Mouse (Mus musculus): ENCODE measurements at regions not wholly inside any gene's neighbourhood (a gene's known extent, or its start where the extent isn't known, plus 50 kb on each side); places are given as distances from the start of the nearest gene placed in this dataset.

- DNase-seq, result no peak
Observed at GRCm38 (mm10) chr12:26533641-26534151, 64.7 kb downstream of the Cmpk2 start.

DNA sequence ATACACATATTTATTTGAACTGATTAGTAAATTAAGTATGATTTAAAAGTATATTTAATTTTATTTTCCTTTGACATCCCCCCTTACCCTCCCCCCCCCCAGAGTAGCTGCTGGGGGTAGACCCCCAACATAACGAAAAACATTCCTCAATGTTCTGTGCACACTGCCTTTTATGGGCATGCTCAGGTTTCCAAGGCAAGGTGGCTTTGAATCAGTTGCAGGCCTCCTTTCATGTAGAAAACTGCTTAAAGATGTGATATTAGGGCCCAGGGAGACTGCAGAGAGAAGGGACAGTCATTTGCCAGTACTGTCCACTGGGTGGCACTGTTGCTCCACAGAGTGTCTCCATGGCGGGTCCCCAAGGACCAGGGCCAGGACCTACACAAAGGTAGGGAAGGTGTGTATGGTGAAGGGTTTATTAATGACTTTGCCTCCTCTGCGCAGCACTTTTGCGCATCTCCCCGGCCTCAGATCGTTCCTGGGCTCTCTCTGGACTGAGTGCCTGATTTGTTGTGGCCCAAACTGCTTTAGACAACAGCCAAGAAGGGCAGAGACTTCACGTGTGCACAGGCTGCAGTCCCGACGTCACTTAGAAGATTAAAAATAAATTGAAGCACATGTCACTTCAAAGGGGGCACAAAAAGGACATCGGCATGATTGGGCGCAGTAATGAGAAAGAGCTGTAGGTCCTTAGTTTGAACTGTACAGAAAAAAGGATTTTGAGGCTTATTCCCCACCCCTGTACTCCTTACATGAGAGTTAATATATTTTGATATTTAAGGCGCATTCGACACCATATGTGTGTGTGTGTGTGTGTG is 64.0 kb downstream of the Cmpk2 start:
- peak; percentile 48 to 58 for DNase-seq

DNA sequence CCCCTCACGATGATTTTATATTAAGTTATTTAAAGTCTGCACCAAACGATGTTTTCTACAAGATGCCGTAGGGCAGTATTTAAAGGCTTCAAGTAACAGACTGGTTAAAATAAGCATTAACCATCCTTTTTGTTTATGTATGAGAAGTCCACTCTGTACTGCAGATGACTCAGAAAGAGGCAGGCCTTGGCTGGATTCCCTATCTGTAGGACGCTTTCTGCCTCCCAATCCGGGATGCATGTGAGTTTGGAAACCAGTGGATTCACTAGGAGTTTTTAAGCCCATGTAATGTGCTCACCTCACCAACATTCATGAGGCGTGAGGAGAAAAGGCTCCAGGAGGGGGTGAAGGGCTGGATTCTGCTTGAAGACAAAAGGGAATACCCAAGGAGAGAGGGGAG is 63.1 kb downstream of the Cmpk2 start:
- no peak for DNase-seq

Measured in lung, adult 18-20 months (tissue).